Mouse (Mus musculus): ENCODE data around the gene Mrvi1.

The Mrvi1 gene

DNA sequence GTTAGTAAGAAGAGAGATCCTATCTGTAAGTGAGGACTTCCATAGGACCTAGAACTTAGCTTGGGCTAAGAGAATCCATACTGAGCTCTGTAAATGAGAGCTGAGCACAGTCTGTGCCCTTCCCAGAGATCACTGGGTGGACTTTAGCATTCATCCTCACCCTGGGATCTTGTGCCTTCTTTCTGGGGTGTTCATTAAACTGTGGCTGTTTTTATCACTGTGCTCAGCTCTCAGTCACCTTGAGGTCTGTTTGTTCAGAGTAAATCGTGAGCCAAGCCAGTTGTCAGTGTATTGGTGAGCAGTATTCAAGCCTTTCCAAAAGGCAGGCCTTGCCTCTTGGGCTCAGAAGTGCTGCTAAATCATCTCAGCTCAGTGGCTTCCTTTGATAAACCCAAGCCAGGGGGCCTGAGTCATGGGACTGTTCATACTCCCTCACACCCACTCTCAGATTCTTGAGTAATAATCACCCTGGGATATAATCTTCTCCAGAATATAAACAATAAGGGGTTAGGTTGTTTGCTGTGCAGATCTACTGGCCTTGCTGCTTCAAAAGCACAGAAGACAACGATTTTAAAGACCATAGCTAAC, 100.4 kb downstream of the Mrvi1 start:
- peak; percentile 53 for DNase-seq (ENCODE audit: low spot score)

DNA sequence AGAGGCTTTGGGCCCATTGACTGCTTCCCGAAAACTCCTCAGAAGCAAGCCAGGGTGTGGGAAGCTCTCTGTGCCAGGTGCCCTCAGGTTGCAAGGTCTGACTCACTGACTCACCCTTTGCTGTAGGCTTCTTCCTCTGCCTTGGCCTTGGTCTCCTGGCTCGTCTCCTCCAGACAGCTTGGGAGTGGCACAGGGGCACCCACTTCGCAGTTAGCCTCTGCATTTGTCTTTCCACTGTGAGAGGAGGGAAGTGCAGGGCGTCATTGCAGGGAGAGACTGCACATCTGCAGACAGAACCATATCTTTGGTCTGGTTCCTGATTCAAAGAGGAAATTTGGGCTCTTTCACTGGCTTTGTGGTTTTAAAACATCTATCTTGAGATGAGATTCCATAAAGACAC, 104.2 kb downstream of the Mrvi1 start:
- DNase-seq (ENCODE audit: low spot score) = no peak

DNA sequence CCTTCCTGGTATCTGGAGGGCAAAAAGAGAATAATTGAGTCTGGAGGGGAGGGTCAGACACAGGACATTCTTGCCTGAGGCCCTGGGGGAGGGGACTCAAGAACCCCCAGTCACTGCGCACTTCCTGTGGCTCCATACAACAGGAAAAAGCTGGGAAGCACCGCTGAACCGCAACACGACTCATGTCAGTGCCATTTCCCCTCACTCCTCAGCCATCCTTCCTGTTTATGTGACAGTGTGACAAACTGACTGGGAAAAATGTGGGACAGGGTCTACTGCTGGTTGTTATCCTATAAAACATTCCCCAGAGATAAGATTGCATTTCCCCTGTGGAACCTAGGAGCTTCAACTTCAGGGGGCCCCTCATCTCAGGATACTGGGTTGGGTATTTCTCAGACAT, 105.3 kb downstream of the Mrvi1 start:
- DNase-seq (ENCODE audit: low spot score) = no peak

DNA sequence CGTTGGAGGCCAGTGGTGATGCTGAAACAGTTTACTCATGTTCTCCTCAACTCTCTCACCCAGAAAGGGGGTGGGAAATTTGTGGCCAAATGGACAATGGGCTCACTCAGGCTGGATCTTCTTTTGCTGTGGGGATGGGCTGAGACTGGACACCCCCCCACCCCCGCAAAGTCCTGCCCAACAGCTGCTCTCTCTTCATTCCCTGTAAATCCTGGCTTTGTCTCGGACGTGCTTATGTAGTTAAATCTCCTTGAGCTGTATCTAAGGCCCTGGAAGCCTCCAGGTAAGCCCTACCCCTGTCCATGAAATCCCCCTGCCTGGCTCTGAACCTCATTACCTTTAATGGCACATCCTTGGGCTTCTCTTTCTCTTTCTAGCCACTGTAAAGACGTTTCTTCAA, 113.5 kb downstream of the Mrvi1 start:
- no peak for DNase-seq (ENCODE audit: low spot score)

DNA sequence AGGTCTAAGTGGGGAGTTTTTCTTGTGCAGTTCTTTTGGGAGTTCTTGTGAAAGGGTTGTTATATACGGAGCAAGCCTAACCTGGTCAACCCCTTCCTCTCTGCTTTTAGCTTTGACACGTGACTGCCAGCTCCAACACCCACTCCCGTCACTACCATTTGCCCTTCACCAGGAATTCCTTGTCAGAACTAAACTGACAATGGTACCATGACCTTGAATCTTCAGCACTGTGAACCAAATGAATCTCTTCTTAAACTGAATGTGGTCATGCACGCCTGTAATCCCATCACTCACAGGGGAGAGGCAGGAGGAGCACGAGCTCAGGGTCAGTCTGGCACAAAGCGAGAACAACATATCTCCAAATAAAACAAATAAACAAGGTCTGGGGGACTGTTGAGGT, 115.1 kb downstream of the Mrvi1 start:
- no peak for DNase-seq (ENCODE audit: low spot score)

DNA sequence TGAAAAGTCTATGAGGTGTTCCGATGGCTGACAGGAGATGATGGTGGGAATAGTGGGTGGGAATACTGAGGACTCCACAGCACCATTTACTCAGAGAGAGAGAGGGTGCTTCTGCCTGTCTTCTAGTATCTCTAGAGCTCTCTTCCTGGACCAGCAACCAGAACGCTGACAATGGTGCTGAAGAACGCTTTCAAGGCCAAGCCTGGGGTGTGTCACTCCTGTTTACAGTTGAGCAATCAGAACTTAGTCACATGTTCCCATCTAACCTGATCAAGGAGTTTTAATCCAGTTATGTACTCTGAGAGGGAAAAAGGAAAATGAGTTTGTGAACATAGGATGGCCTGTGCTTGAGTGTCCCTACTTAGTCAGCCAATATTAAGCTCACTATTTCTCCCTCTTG, 116.2 kb downstream of the Mrvi1 start:
- no peak for DNase-seq (ENCODE audit: low spot score)

DNA sequence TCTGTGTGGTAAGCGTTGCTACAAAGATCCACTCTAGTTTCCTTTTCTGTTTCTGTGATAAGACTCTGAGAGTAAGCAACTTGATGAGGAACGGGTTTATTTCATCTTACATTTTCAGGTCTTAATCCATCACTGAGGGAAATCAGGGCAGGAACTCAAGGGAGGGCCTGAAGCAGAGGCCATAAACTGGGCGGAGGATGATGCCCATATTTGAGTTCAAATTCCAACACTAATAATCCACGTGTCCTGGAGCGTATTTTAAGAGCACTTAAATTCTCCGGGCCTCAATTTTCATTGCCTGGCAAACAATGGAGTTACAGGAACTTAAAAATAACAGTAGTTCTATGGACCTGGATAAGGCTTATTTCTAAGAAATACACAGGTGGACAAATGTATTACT, 116.7 kb downstream of the Mrvi1 start:
- DNase-seq (ENCODE audit: low spot score) = no peak

DNA sequence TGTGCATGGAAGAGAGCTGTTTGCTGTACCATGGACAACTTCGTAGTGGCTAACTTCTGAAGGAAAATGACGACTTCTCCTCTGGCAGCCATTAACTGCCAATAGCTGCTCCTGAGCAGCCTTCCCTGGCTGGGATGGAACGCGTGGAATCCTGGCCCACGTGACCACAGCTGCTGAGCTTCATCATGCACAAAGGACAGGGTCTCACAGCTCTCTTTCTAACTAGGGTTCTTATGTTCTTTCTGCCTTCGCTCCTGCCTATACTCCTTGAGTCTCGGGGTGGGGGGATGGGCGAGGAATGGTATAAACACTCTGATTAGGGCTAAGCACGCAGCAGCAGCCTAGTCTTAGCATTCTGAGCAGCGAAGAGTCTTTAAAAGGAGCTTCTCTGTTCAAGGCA, 117.2 kb downstream of the Mrvi1 start:
- DNase-seq (ENCODE audit: low spot score) = no peak

DNA sequence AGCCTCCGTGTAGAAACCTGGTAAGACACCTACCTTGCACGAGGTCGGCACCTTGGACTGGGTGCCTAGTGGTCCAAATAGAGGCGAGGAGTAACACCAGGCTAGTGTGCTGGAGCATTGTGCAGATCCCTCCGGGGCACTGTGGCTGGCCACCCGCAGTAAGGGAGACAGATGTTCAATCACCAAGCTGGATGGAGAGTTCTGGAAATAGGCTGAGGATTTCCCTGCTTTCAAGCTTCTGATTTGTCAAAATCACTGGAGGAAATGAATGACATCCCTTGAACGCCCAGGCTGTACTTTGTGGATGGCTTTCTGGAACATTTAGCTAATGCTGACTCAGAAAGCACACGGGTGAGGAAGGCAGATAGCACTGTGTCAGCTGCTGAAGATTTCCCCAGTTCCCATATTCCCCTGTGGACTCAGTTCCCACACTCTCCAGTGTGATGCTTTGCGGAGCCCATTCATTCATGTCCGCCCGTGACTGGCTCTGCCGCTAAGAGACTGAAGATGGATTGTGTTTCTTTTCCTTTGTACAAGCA, 119.4 kb downstream of the Mrvi1 start, which contains the start of gene Lyve1:
Lyve1 (minus strand) TSS at position 489 of the 539 bp plus-strand sequence.
- DNase-seq (ENCODE audit: low spot score) = no peak

DNA sequence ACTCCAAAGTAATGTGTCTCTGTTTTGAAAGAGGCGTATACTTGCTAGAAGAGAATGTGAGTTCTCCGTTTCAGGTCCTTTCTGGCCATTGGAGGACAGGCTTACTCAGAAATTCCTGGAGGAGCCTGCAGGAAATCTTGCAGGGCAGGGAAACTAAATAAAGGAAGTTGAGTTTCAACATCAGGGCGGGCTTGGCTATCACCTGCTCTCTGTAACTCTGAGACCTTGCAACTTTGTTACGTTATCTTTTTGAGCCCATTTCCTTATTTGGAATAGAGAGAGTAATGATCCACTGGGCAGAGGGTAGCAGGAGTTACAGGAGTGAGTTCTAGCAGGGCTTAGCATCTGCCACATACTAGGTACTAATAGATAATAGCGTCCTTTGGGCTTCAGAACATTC, 122.1 kb downstream of the Mrvi1 start:
- no peak for DNase-seq (ENCODE audit: low spot score)

DNA sequence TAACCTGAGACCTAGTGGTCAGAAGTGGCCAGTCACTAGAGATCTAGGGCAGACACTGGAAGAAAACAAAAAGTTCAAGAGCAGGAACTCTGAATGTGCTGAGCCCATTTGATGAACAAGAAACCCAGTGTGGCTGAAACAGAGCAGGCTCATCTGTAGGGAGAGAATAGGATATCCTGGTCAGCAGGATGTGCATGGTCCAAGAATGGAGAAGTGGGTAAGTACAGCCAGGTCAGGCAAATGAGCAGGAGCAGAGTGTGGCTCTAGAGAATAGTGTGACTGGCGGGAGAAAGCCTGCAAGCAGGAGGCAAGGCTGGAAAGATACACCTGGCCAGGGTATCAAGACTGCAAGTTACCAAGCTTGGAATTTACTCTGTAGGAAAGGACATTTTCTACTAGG, 126.7 kb downstream of the Mrvi1 start:
- DNase-seq (ENCODE audit: low spot score) = no peak

DNA sequence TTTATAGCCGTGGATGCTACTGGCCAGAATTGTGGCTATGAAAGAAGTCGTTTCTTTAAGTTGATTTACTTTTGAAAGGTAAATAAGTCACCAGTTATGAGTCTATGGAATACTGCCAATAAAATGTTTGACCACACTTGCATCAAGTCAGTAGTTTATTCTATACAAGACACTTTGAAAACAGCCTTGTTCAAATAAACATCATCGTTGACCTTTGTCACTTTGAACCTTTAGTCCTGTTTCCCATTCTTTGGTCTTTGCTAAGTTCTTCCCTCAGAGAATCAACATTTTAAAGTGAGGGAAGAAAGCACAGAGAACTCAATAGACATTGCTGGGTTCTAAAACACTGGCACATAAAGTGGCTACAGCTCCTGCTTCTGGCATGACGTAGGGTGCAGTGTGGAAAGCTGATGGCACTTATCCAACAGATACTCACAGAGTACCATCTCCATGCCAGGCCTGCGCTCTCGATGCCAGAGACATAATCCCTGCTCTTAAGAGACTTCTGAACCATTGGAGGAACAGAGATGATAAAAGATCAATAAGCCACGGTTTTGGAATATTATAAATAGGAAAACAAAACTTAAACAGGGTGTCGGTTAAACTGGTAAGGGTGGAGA, 127.2 kb downstream of the Mrvi1 start:
- DNase-seq (ENCODE audit: low spot score) = no peak

DNA sequence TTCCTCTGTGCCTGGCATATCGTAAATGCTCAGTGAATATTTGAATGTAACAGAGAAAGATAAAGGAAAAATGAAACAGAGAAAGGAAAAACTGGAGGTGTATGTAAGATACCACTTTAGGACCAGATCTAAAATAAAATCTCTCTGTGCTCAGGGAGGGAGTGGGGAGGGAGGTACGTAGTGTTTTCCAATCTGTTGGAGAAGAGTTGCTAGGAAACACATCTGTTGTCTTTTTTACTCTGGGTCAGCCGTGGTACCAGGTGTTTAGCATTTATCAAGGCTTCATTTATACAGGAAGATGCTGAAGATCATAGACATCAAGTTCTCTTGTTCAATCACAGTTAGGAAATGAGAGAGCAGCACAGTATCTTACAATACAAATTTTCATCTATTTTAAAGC, 127.7 kb downstream of the Mrvi1 start:
- DNase-seq (ENCODE audit: low spot score) = no peak

DNA sequence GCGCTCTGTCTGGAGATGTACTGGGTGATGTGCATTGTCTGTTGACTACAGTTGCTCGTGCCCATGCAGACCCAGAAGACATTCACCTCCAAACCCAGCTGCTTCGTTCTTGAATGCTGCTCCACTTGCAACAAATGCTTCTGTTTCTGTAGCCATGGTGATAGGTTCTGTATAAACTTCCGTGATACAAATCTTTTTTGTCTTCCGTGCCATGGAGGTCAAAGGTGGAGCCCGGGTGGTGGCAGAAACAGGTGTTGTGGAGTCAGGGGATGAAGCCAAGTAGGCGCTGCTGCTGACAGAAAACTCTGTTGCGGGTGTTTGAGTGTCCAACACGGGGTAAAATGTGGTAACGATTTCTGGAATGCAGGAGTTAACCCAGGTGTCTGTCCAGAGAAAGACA, 128.7 kb downstream of the Mrvi1 start:
- DNase-seq (ENCODE audit: low spot score) = no peak

DNA sequence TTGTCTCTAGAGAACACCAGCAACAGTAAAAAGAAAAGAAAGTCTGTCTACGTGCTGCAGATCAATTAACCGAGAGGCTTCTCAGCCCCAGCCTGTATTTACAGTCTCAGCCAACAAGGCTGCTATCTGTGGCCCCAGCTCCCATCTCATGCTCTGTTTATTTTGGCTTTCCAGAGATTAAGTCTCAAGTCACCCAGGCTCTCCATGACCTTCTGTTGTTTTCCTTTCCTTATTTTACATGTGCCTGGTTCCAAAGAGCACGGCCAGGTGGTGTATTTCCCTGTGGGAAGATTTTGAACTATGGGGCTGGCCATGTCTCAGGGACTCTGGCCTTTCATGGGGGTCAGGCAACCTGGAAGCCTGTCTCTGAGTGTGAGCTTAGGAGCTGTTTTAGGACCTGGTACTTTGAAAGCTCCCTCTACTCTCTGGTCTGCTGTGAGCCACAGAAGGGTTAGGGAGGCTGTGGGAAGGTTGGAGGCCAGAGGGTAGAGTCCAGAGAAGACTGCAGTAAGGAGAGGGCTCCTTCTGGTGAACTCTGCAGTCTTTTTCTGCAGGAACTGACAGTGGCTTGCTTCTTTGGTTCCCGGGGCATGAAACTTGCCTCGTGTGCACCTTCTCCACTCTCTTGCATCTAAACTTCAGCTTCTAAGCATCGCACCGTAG, 130.6 kb downstream of the Mrvi1 start:
- peak; percentile 23 for DNase-seq (ENCODE audit: low spot score)

DNA sequence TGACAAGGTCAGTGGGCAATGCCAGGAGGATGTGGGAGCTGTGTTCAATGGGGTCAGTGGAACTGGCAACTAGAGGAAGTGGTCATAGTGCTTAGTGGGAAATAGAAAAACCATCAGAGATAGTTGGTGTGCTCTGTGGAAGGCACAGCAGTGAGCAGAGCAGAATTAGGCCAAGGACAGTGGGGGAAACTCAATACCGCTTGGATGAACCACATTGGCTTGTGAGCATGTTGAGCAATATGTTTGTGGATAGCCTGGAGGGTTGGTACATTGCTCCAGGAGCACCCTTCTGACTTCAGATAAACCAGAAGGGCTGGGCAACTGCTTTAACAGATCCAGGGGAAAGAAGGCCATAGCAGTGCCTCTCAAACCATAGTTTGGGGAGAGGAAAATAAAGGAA, 133.9 kb downstream of the Mrvi1 start:
- no peak for DNase-seq (ENCODE audit: low spot score)

DNA sequence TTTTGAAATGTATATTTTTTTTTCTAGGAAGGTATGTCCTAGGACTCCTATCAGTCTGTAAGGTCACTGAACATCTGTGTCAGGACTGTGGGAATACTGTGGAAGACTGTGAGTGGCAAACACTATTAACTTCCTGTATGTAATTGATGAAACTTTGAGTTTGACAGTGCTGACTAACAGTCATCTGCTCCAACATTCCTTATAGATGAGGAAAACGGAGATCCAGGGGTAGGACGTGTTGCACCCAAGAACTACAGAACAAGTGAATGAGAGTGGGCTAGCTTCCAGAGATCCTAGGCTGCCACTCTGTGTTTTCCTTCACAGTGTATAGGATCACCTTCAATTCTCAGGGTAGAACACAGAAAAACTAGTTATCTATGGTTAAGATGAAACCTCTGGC, 134.9 kb downstream of the Mrvi1 start:
- DNase-seq (ENCODE audit: low spot score) = no peak

DNA sequence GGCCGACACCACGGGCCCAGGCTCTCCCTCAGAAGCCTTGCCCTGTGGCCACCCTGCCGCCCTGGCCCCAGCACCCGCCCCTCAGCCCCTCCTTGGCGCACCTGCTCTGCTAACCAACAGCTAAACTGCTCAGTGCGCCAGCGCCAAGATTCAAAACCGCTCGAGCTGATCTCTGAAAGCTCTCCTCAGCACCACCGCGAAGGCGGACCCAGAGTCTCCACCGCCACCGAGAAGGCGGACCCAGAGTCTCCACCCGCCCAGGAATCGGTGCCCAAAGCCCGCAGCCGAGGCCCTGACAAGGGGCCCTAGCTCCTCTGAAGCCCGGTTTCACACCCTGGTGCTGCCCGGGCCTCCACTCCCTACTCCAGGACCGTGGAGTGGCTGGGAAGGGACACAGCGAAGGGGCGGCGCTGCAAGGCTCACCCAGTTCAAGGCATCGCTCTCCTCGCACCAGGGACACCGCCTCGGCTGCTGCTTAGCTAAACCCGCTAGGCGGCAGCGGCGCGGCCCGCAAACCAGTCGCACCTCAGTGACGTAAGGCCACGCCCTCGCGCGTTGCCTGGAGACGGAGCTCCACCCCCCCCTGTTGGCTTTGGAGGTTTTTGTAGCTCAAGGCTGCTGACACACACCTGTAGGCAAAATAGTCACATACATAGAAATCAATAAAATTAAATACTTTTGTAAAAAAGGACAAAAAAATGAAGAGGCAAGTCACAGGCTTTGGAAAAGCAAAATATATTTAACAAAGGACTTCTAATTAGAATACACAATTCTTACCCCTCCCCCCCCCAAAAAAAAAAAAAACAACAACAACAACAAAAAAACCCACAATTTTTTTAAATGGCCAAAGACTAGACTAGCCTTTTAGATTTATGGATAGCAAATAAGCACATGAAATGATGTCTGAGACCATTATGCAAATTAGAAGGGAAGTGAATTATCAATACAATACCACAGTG, 138.1 kb downstream of the Mrvi1 start, which contains the start of gene Rnf141:
Rnf141 (minus strand) TSS at position 542 of the 959 bp plus-strand sequence.
- peak; percentile 85 for DNase-seq (ENCODE audit: low spot score)

DNA sequence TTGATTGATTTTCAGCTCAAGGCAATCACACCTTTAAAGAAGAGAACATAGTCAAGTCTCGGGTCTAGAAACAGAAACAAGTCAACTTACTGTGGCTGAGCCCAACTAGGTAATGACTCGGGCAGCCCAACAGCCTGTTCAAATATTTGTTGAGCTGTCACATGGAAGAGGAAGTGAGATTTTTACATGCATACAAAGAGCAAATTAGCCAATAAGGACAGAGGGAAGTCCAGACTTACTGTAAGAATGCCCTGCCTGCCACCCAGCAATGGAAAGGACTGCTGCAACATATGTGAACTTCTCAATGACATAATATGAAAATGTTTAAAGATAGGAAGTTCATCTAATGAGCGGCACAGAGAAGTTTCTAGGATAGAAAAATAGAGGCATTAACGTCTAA, 141.9 kb downstream of the Mrvi1 start:
- no peak for DNase-seq (ENCODE audit: low spot score)

DNA sequence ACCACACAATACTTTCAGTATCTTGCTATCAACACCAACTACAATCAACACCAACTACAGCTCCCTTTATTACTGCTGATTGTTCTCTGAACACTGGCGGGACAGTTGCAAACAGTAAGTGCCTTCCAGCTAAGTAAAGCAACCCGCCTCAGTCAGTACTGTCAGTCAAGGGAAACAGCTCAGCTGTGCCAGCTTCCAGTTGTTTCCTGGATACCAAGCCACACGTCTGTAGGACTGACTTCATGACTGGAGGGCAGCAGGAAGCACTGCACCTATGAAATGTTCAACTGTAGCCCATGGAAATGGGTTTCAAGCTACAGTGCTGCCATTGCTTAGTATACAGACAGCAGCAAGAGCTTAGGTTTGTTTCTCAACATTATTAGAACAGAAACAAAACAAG, 147.7 kb downstream of the Mrvi1 start:
- no peak for DNase-seq (ENCODE audit: low spot score)

DNA sequence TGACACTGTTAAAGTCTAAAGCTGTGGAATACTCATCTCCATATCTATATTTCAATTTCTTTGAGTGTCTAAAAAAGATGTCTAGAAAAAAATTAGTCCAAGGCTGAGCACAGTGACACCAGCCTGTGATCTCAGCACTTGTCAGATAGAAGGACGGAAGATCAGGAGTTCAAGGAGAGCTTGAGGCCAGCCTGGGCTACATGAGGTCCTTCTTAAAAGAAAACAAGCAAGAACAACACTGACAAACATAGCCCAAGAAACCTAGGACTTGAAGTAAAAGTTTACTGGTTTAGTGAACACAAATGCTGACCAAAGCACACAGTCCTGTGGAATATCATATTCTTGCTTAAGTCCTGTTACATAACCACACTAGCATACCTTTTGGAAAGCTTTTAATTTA, 148.2 kb downstream of the Mrvi1 start:
- no peak for DNase-seq (ENCODE audit: low spot score)

DNA sequence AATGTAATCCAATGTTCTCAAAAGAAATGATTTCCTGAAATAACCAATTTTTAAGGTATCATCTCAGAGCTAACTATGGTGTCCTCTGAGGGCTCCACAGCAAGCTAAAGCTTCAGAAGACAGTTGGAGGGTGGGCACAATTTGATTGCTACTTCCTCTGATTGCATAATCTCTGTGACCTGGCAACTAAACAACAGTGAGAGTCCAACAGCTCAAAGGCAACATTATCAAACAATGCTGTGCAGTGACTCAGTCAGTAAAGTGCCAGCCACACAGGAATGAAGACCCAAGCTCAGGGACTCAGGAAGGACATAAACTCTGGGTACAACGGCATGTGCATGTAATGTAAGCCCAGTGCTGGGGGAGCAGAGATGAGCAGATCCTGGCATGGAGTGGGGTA, 149.2 kb downstream of the Mrvi1 start:
- no peak for DNase-seq (ENCODE audit: low spot score)
